Mouse (Mus musculus): ENCODE data around the gene Snrpa1.

GRCm38 (mm10) chr7:66040026-66040814 lies 18.6 kb upstream of the Snrpa1 start:
- TF ChIP-seq CTCF (IDR thresholded peaks at IDR 0.05; ENCODE audit: extremely low read depth, insufficient read depth, low read length): no peak
- no peak for TF ChIP-seq POLR2A (IDR thresholded peaks at IDR 0.05; ENCODE audit: extremely low read depth, insufficient read depth, low read length)
